Mouse (Mus musculus) liver, embryonic 13.5 days (tissue): ENCODE measurements at regions not wholly inside any gene's neighbourhood (a gene's known extent, or its start where the extent isn't known, plus 50 kb on each side); places are given as distances from the start of the nearest gene placed in this dataset.

Source experiments
- ATAC-seq: fragments of 200-750 bp; cut with Nextera tagmentation; 2 replicates; pipeline ENCODE4 v1.8.0; 2017; ENCODE audit warnings: low read depth, mild to moderate bottlenecking, moderate number of reproducible peaks, moderate library complexity
- DNase-seq: peaks from one replicate; pipeline ENCODE4 v3.0.0; 2022
- H3K27ac ChIP-seq: fragments of 300-500 bp; sonication (generic); 2 replicates; pipeline ENCODE4 v1.5.1; 2015; ENCODE audit warnings: moderate library complexity, mild to moderate bottlenecking, inconsistent platforms
- H3K27me3 ChIP-seq: fragments of 300-500 bp; sonication (generic); 2 replicates; pipeline ENCODE4 v1.6.1; 2015; ENCODE audit warnings: mild to moderate bottlenecking, inconsistent platforms
- H3K36me3 ChIP-seq: fragments of 300-500 bp; sonication (generic); 2 replicates; pipeline ENCODE4 v1.6.1; 2015; ENCODE audit warnings: mild to moderate bottlenecking, inconsistent platforms
- H3K4me1 ChIP-seq: fragments of 300-500 bp; sonication (generic); replicated peaks from 2 replicates; pipeline ENCODE4 v1.6.1; 2015; ENCODE audit warnings: inconsistent platforms
- H3K4me2 ChIP-seq: fragments of 300-500 bp; sonication (generic); 2 replicates; pipeline ENCODE4 v1.6.1; 2015; ENCODE audit warnings: inconsistent platforms, mild to moderate bottlenecking, moderate library complexity
- H3K4me3 ChIP-seq: fragments of 300-500 bp; sonication (generic); replicated peaks from 2 replicates; pipeline ENCODE4 v1.5.1; 2015; ENCODE audit warnings: mild to moderate bottlenecking, inconsistent platforms
- H3K9ac ChIP-seq: fragments of 300-500 bp; sonication (generic); 2 replicates; pipeline ENCODE4 v1.6.1; 2015; ENCODE audit warnings: mild to moderate bottlenecking, inconsistent platforms
- H3K9me3 ChIP-seq: fragments of 300-500 bp; sonication (generic); replicated peaks from 2 replicates; pipeline ENCODE4 v1.6.1; 2016; ENCODE audit warnings: inconsistent platforms
- WGBS: fragments of 180-500 bp; shearing (Covaris S2); methylation state at CpG from one replicate; pipeline ENCODE4 v1.1.7; 2015; ENCODE audit not compliant: insufficient replicate concordance; 5-methylcytosine and 5-hydroxymethylcytosine counted together

DNA sequence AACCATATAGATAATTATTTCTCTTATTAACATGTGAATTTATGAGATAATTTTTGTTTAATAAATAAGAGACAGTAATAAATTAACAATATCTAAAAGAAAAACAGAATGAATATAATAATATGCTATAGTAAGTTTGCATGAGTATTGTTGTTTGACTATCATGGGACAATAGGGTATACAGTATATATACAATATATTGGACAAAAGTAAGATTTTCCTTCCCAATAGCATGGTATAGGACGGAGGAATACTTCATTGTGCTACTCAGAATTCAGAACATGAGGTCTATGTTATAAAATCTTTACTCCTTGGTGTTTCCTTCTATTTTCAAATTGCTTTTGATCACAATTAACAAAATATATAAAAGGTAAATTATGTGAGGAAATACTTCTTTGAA is 771.0 kb upstream of the Pcdh20 start:
- WGBS: 58% methylated on average over 1 of the region's 1 CpGs

DNA sequence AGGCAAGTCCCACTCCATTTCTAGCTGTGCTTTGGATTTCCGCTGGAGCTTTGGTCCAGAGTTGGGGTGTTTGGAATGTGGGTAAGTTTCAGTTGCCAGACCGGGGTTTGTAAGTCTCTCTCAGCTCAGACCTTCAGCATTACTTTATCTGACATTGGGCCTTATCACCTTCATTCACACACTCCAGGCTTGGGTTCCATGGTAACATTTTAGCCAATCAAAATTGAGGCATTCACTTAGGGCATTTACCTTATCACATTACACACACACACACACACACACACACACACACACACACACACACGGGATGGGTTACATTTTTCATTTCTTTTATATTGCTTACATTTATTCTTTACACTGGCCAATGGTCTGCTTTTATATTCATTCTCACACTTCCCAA is 765.3 kb upstream of the Pcdh20 start:
- Histone ChIP-seq H3K4me2 (no peak overlapping the region), H3K9me3 (no peaks in the 10 kb centered on the region), H3K4me3 (no peak overlapping the region), H3K4me1 (no peaks in the 10 kb centered on the region), H3K27me3 (no peaks in the 10 kb centered on the region), H3K27ac (no peak overlapping the region), H3K9ac (no peak overlapping the region), H3K36me3 (no peaks in the 10 kb centered on the region)
- ATAC-seq (peak; percentile 59; the same call in 1 of the 2 replicates), DNase-seq (no peak)
- WGBS: 53% methylated on average over 3 of the region's 3 CpGs

More for the DNA sequence above, 771.0 kb upstream of the Pcdh20 start:
- no peak for DNase-seq
- Histone ChIP-seq H3K4me2 (no peak overlapping the region), H3K27ac (no peak overlapping the region), H3K36me3 (no peaks in the 10 kb centered on the region), H3K4me1 (no peaks in the 10 kb centered on the region), H3K27me3 (no peaks in the 10 kb centered on the region), H3K9ac (no peak overlapping the region), H3K4me3 (no peak overlapping the region), H3K9me3 (no peaks in the 10 kb centered on the region)
- ATAC-seq: no peak

DNA sequence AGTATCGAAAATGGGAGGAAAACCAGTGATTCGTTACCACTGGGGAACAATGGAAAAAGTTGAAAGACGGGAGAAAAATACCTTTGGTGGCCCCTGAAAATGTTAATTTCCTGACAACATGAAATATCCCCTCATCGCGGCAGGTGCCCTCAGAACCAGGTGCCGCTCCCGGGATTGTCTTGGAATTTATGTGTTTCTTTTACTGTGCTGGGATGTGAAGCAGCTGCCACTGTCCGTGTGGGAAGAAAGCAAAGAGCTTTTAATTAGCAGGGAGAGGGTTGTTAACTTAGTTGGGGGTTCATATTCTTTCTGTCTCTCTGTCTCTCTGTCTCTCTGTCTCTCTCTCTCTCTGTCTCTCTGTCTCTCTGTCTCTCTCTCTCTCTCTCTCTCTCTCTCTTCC is 759.3 kb upstream of the Pcdh20 start:
- H3K4me2 ChIP-seq: no peak overlapping the region

DNA sequence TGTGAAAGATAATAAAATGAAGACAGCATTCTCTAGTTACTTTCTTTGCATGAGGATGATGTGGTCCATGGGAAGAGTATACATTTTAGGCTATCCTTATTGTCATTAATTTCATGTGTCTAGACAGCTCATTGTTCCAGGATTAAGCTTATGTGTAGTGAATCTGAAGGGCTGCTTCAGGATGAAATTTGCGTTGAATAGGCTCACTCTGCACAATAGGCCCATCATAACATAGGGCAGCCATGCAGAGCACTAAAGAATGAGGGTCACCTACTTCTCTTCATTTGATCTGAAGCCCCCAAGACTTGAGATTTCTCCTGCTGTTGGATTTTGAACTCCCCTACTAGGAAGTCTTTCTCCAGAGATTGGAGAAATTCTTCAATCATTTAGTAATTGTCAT is 746.2 kb upstream of the Pcdh20 start:
- DNase-seq: no peak
- Histone ChIP-seq H3K36me3 (no peaks in the 10 kb centered on the region), H3K9me3 (no peaks in the 10 kb centered on the region), H3K27ac (no peak overlapping the region), H3K9ac (no peak overlapping the region), H3K4me3 (no peak overlapping the region), H3K4me2 (no peak overlapping the region), H3K4me1 (no peaks in the 10 kb centered on the region), H3K27me3 (no peaks in the 10 kb centered on the region)
- ATAC-seq: no peak
- WGBS: 57% methylated on average over 1 of the region's 1 CpGs

More for the DNA sequence above, 759.3 kb upstream of the Pcdh20 start:
- Histone ChIP-seq H3K36me3 (no peaks in the 10 kb centered on the region), H3K9me3 (no peaks in the 10 kb centered on the region), H3K9ac (no peak overlapping the region), H3K4me1 (no peaks in the 10 kb centered on the region), H3K27me3 (no peaks in the 10 kb centered on the region), H3K4me3 (no peak overlapping the region), H3K27ac (no peak overlapping the region)
- 50% methylated on average over 8 of the region's 8 CpGs for WGBS
- no peak for DNase-seq
- no peak for ATAC-seq

DNA sequence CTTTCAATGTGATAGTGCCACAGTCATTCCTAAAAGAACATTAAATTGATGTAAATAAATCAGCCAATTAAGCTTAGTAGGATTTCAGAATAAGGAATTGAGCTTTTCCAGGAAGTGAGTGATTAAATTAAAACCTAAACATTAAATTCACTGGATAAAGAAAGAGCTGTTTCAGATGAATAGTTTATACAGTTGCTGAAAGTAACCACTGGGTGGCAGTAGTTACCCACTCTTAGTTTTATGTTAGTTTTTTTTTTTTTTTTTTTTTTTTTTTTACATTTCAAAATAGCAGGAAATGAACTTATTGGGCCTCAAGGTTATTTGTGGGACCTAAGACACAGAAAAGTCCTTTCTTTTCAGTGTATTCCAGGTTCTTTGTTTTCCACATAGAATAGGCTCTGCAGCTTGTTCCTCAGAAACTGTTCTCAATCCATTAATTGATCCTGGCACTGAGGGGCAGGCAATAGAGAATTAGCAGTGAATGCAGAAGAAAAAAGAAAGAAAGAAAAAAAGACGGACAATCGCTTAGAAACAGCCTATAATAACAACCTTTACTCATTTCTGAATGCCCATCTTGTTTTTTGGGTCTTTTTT is 710.3 kb upstream of the Pcdh20 start:
- no peak for DNase-seq
- Histone ChIP-seq H3K4me2 (no peak overlapping the region), H3K27me3 (no peaks in the 10 kb centered on the region), H3K9me3 (no peaks in the 10 kb centered on the region), H3K9ac (no peak overlapping the region), H3K4me3 (no peak overlapping the region), H3K27ac (no peak overlapping the region), H3K4me1 (no peaks in the 10 kb centered on the region), H3K36me3 (no peaks in the 10 kb centered on the region)
- no peak for ATAC-seq
- 39% methylated on average over 2 of the region's 2 CpGs for WGBS

DNA sequence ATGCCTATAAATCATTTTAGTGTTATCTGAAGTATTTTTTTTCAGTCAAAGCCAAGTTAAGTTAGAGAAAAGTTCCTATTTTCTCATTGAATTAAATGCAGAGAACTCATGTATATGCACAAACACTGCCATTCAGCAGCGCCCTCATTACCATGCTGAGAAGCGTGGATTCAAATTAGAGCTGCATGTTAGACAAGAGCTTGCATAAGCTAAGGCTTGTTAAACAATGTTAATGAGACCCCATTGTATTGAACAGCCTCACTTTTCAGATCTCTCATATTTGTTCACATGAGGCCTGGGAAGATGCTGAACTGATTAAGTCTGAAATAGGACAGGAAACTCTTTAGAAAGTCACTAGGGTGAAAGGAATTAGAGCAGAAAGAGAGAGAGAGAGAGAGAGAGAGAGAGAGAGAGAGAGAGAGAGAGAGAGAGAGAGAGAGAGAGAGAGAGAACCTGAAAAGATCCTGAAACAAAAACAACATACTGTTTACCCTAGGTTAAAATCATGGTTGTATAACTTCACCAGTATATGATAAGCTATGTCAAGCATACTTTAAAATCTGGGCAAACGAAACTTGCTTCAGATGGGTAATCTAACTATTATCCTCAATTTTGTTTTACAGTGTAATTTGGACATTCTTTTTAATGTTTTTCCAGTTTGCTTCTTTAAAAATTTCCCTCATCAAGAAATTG is 671.9 kb upstream of the Pcdh20 start:
- no peaks in the 10 kb centered on the region for H3K9me3 ChIP-seq
- H3K4me3 ChIP-seq: no peak overlapping the region
- no peak overlapping the region for H3K27ac ChIP-seq
- no peaks in the 10 kb centered on the region for H3K36me3 ChIP-seq
- H3K9ac ChIP-seq: no peak overlapping the region
- H3K27me3 ChIP-seq: no peaks in the 10 kb centered on the region
- H3K4me1 ChIP-seq: no peaks in the 10 kb centered on the region
- DNase-seq (no peak), ATAC-seq (no peak)
- H3K4me2 ChIP-seq: no peak overlapping the region
- 51% methylated on average over 3 of the region's 3 CpGs for WGBS

DNA sequence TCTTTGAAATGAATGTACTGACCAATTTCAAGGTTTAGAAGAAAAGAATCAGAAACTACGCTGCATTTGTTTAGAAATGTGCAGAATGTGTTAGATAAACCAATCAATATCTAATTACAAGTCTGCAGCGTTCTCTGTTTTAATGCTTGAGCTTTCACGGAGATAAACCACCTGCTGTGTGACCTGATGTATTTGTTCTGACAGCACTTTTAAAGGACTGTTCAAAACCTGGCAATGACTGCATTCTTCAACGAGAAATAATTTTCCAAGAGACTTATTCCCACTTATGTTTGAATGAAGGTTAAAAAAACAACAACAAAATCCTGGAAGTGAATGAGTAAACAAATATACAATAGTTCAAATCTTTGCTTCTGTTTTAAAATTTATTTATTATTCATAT is 628.1 kb upstream of the Pcdh20 start:
- WGBS: 51% methylated on average over 4 of the region's 4 CpGs
- no peak overlapping the region for H3K4me2 ChIP-seq
- DNase-seq: no peak
- H3K9me3 ChIP-seq: no peaks in the 10 kb centered on the region
- ATAC-seq: no peak
- no peaks in the 10 kb centered on the region for H3K27me3 ChIP-seq
- H3K27ac ChIP-seq: no peak overlapping the region
- no peaks in the 10 kb centered on the region for H3K36me3 ChIP-seq
- H3K4me1 ChIP-seq: no peaks in the 10 kb centered on the region
- H3K4me3 ChIP-seq: no peak overlapping the region
- H3K9ac ChIP-seq: no peak overlapping the region

DNA sequence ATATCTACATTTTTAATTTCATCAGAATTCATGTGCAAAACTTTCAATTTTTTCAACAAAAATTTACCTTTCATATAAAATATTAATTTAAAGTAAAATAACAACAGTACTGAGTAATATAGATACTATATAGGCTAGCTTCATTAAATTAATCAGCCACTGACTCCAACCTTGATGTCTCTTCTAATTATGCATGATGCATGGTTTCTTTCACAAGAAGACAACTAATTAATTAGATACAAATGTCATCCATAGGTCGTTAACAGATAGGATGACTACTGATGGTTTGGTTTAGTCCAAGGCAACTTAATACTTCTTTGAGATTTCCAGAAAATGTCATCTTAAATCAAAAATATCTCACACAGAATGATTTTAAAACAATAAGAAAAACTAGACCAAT is 618.5 kb upstream of the Pcdh20 start:
- no peak for ATAC-seq
- Histone ChIP-seq H3K4me1 (no peaks in the 10 kb centered on the region), H3K4me2 (no peak overlapping the region), H3K36me3 (no peaks in the 10 kb centered on the region), H3K27ac (no peak overlapping the region), H3K9ac (no peak overlapping the region), H3K4me3 (no peak overlapping the region), H3K9me3 (no peaks in the 10 kb centered on the region), H3K27me3 (no peaks in the 10 kb centered on the region)
- no peak for DNase-seq
- 52% methylated on average over 1 of the region's 1 CpGs for WGBS

DNA sequence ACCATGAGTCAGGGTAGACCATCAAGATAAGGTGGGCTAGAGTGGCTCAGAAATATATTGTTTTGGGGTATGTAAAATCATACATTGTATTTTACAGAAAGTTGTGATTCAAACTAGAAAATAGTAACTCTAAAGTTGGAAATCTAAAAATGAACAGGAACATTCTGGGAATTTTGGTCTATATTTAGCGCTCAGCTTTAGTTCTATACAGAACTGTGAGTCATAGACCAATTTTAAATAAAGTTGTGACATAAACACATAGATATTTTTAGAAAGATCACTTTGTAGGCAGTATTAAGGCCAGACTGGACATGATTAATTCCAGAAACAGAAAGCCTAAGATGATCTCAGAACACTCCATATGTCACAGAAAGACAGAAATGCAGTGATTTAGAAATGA is 604.8 kb upstream of the Pcdh20 start:
- H3K4me1 ChIP-seq: no peaks in the 10 kb centered on the region
- WGBS: 78% methylated on average over 1 of the region's 1 CpGs
- no peaks in the 10 kb centered on the region for H3K36me3 ChIP-seq

DNA sequence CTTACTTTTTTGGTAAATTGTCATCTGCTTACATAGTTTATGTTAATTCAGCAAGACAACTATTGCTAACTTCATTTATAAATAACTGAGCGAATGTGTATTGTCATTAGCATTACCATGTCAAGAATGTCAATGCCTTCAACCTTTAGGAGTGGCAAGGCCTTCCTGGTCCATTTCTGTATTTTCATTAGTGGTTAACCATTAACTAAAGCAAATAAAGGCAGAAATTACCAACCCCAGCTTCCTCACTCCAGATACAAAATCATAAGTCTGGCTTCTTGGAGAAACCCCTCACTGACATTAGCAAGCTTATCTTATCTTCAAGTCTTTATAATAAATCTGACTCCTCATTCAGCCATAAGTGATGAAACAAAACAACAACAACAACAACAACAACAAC is 592.8 kb upstream of the Pcdh20 start:
- Histone ChIP-seq H3K36me3 (no peaks in the 10 kb centered on the region), H3K9me3 (no peaks in the 10 kb centered on the region), H3K27me3 (no peaks in the 10 kb centered on the region), H3K9ac (no peak overlapping the region), H3K4me2 (no peak overlapping the region), H3K4me1 (no peaks in the 10 kb centered on the region), H3K27ac (no peak overlapping the region), H3K4me3 (no peak overlapping the region)
- DNase-seq (no peak), ATAC-seq (no peak)
- 58% methylated on average over 1 of the region's 1 CpGs for WGBS

More for the DNA sequence above, 604.8 kb upstream of the Pcdh20 start:
- Histone ChIP-seq H3K9ac (no peak overlapping the region), H3K27me3 (no peaks in the 10 kb centered on the region), H3K4me3 (no peak overlapping the region), H3K4me2 (no peak overlapping the region), H3K9me3 (no peaks in the 10 kb centered on the region), H3K27ac (no peak overlapping the region)
- DNase-seq (no peak), ATAC-seq (no peak)

DNA sequence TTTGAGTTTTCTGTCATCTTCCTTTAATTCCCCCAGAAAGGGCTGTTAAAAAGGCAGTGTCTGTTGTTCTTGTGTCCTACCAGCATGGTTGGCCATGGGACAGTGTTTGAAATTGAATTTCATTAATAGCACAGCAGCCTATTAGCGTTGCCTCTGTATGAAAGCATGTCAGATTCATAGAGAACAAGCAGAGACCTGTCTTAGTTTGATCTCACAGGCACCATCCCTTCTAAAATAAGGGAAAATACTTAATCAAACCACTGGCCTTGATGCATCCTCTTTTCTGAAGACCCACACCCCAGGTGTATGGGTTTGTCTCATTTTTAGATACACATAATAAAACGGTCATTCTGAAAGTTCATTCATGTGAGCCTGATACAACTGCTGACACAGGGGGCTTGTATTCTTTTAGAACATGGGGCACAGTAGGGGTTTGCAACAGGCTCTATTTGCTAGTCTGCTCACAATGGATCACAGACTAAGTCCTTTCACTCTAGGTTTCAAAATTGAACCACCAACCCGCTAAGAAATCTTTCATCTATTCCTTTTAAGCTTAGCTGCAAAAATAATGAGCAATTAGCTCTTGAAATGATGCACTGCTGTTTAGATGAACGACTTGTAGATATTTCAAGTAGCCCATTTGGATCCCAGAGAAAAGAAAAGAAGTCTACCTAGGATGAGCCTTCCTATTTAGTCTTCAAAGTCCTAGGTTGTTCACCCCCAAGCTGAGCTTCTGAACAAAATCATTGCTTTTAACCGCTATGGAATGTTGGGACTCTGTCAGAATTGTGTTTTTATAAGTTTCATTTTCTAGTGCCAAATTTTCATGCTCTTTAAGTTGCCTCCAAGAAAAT is 591.6 kb upstream of the Pcdh20 start:
- Histone ChIP-seq H3K9ac (no peak overlapping the region), H3K36me3 (no peaks in the 10 kb centered on the region), H3K27ac (no peak overlapping the region), H3K4me3 (no peak overlapping the region), H3K4me2 (no peak overlapping the region), H3K9me3 (no peaks in the 10 kb centered on the region), H3K27me3 (no peaks in the 10 kb centered on the region), H3K4me1 (no peaks in the 10 kb centered on the region)
- no peak for DNase-seq
- WGBS: 57% methylated on average over 5 of the region's 5 CpGs
- no peak for ATAC-seq
